Mouse (Mus musculus) c-Kit-negative CD71-positive TER-119-positive erythroid progenitor cells, embryonic 14.5 days (primary cell): Measurements from ENCODE around the gene Gch1.

Experiments
- DNase-seq: peaks from one replicate; pipeline ENCODE4 v3.0.0-alpha.2; 2013; ENCODE audit warnings: low read depth, low spot score

The Gch1 gene

GRCm38 (mm10) chr14:47206601-47207000, 17.4 kb upstream of the Gch1 start:
- no peak for DNase-seq

DNA sequence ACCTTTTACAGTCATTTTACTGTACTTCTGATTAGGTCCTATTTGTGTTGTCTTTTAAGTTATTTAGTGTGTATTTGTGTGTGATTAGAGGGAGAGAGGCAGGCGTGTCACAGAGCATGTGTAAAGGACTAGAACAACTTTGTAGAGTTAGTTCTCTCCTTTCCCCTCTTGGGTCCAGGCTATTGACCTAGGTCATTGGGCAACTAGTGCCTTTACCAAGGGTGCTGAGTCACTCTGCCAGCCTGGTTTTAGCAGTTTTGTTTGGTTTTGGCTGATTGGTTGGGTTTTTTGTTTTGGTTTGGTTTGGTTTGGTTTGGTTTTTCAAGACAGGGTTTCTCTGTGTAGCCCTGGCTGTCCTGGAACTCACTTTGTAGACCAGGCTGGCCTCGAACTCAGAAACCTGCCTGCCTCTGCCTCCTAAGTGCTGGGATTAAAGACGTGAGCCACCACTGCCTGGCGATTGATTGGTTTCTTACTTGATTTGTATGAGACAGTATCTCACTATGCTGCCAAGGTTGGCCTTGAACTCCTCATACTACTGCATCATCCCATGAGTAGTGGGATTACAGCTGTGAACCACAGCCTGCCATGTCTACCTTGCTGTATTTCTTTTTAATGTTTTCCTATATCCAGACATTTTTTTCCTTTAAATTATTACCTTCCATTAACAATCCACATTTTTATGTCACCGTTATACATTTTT, 16.2 kb upstream of the Gch1 start:
- no peak for DNase-seq

- no peak for DNase-seq
These were observed 8.1 kb upstream of the Gch1 start for GRCm38 (mm10) chr14:47197340-47197739.

- DNase-seq: no peak
These were observed 7.5 kb upstream of the Gch1 start for GRCm38 (mm10) chr14:47196711-47197110.

DNA sequence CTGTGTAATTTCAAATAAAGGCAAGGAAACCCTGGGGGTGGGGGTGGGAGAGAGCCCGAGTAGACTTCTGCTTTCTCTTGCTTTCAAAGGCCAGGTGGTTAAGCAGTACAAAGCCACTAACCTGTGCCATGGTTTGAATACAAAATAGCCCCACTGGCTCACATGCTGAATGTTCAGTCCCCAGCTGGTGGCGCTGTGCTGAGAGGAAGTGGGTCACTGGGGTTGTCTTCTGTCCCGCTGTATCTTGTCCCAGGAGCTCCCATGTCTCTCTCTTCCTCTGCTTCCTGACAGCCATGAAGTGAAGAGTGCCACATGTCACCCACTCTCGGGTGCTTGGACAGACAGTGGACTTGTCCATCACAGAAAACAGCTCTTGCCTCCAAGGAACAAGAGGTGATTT, 4.9 kb upstream of the Gch1 start:
- DNase-seq: no peak

DNA sequence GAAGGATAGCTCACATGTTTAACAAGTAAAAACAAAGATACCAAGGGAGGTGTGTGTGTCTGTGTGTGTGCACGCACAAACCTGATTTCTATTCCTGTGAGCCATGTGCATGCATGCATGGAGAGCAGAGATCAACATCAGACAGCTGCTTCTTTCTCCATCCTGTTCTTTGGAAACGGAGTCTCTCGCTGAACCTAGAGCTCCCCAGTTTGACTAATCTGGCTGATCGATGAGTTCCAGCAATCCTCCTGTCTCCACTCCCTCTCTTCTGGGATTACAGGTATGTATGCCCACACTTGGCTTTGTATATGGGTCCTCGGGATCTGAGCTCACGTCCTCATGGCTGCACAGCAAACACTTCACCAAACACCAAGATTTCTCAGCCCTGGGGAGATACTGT, 4.3 kb upstream of the Gch1 start:
- no peak for DNase-seq

DNA sequence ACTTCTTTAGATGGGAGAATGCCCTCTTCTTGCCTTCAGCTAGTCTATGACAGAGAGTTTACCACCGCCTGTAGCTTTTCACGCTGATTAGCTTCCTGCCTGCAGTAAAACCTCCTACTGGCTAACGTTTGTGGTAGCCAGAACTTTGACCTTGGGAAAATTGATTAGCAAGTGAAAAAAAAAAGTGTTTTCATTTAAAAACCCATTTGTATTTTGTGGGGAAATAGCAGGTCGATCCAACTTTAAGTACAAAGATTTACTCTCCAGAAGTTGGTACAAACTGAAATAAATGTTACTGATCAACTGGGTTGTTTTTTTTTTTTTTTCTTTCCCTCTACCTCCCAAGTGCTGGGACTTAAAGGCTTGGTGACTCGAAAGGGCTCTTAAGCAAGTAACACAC, 2.6 kb upstream of the Gch1 start:
- DNase-seq: no peak

GRCm38 (mm10) chr14:47190626-47191025, 1.4 kb upstream of the Gch1 start:
- no peak for DNase-seq

DNA sequence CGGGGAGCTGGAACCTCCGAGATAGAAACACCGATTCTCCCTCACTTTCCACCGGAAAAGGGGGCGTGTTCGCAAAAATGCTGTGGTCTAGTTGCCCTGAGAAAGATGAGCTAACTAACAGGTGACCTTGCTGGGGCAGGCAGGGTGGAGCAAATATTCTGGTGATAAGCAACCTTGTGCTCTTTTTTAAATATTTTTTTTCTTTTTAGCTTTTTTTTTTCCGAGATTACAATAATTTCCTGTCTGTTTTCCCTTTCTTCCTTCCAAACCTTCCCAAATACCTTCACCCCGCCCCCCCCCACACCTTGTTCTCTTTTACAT, 382 bp upstream of the Gch1 start:
- no peak for DNase-seq

DNA sequence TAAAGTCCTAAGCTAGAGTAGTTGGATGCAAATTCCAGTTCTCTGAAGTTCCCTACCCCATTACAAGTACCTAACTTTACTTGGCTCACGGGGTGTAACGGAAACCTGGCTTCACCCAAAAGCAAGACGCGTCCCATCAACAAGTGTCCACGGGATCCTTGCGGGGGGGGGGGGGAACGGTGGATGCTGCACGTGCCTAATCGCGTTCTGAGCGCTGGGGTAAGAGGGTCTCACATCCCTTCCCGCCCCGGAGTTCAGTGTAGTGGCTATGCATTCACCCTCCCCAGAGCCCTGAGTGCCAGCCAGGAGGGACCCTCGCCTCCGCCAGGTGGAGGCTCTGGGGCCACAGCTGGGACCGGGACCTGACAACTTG, 752 bp downstream of the Gch1 start:
- DNase-seq: no peak

DNA sequence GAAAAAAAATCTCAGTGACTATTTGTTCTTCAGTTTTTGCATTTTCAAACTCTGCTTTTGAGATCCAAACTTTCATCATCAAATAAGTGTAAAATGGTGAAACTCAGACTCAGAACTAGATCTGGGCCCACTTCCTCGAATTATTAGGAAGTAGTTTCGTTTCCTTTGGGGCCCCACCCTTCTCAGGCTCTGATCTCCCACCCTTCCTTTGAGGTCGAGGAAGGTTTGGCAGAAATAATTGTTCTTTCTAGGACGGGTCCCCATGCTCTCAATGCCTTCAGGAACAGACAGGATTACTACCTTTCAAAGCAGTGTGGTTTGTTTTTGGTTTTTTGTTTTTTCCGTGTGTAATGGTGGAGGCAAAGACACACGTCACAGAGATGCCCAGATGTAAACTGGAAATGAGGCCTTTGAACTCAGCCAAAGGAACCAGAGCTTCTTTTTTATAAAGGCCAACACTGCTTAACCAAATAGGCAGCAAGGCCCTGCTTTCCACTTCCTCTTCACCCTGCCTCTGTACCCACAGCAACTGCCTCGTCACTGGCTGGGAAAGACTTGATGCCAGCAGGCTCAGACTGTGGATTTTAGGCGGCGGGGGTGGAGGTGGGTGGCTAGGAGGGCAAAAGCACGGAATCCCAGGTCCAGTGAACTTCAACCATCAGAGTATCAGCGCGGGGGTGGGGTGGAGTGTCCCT, 1.4 kb downstream of the Gch1 start:
- no peak for DNase-seq

DNA sequence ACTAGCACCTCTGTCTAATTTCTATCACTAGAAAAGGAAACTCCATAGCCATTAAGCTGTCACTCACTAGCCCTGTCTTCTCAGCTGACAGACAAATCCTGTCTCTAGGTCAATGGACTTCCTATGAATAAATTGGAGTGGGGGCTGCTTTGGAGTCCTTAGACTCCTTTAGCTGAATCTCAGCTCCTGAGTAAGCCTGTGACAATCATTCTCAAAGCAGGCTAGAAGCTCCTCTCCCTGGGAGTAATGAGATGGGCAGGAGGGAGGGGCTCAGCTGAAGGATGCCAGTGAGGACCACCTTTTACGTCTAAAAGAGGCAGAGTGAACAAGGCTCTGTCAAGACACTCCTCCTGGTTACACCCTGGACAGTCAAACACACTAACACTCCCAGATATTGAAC, 2.0 kb downstream of the Gch1 start:
- no peak for DNase-seq

DNA sequence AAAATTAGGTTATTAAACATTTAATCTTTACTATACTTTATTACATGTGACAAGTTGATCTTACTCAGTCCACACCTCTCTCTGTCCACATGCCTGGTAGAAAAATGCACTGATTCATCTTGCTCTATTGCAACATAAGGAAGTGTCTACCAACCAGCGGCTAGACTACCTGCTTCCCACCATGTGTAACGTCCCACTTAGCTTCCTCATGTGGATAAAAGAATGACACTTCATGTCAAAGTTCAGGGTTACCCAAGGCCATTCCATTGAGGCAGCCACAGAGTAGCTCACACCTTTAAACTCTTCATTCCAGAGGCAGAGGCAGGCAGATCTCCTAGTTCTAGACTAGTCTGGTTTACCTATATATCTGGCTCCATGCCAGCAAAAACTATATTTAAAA, 2.7 kb downstream of the Gch1 start:
- no peak for DNase-seq

- peak; percentile 19 for DNase-seq
These were observed 7.5 kb downstream of the Gch1 start for GRCm38 (mm10) chr14:47181497-47182290.

DNA sequence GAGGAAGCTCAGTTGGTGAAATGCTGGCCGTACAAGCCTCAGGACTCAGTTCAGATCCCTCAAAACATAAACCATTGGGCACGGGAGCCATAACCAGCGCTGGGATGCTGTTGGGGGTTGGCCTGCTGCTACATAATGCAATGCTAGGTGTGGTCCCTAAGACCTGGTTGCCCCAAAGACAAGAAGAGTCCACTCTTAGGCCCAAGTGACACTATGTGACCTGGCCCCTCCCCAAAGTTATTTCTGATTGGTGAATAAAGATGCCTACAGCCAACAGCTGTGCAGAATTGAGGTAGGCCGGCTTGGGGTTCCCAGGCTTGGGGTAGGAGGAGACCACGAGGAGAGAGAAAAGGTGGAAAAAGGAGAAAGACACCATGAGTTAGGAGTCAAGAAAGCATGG, 10.4 kb downstream of the Gch1 start:
- DNase-seq: no peak

- DNase-seq: no peak
These were observed 11.3 kb downstream of the Gch1 start for GRCm38 (mm10) chr14:47177846-47178414.

- no peak for DNase-seq
These were observed 13.0 kb downstream of the Gch1 start for GRCm38 (mm10) chr14:47176226-47176625.

- no peak for DNase-seq
These were observed 14.1 kb downstream of the Gch1 start for GRCm38 (mm10) chr14:47175136-47175535.

DNA sequence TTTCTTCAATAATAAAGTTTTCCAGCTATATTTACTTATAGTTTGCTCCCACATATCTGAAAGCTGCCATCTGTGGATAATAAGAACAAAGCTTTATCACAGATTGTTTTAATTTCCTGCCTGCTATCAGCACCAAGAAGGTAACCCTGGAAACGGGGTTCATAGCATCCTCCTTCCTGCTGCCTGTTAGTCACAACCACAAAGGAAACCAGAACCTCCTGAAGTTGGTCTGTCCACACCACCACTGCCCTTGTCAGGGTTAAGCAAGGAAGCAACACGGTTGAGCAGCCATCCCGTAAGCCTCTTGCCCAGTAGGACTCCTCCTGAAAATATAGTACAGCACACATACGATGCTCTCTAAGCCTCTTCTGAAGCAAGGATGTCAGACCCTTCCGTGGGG, 17.1 kb downstream of the Gch1 start:
- no peak for DNase-seq

- DNase-seq: no peak
These were observed 18.6 kb downstream of the Gch1 start for GRCm38 (mm10) chr14:47170499-47171109.

DNA sequence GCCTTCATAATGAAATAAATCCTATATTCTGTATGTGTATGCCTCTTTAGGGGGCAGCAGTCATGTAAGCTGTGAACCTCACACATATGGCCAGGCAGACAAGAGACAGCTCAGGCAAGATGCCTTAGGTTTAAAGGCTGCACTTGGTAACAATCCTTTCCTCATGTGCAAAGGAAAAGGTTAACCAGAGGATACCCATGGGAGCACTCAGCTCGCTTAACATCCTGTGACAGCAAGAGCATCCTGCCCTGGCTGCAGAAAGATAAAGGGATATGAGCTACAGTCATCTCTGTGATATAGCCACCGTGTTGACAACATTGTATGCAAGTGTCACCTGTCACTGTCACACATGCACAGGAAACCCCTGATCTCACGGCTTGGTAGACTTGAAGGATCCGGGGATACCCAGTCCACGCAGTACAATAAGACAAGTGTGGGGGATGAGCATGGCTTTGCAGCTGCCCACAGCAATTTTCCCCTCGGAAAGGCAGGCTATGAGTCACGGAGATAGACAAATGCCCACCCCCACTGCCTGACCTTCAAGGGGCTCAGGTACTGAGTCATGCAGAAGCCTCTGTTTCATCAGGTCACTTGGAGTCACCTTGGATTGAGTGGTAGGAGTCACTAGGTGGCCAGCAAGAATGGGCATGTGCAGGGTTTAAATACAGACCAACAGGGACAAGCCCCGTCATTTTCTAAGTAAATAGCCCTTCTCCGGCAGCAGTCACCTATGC, 19.4 kb downstream of the Gch1 start:
- no peak for DNase-seq
